ENCODE assay signal across 12 mouse cellular contexts in genomic region chr3:117866696-117867407, GRCm38 (mm10). TPM values are rescaled to one million over a fixed set of nuclear protein-coding genes. Genes with fewer than 3 reads are reported as not detected.
A peak's percentile ranks its signal among the peaks of the same experiment; 100 is the strongest.
DNase-seq lines count a peak whose midpoint lies in the region; ATAC-seq and TF ChIP-seq lines count a peak whose summit lies in the region.
"Had no signal": no experiment of that assay in that cellular context is flagged by ENCODE, and none has a peak within 500 bp of the region (broad histone marks: within the 10 kb centered on the region; RNA-seq: fewer than 3 reads in every experiment).

No protein-coding gene starts in this region.

- H3K27me3 ChIP-seq in lung, postnatal 0 days (replicated peaks; ENCODE audit: insufficient read depth, low read length), result no peaks in the 10 kb centered on the region
- H3K27me3 ChIP-seq in stomach, postnatal 0 days (ENCODE audit: control insufficient read depth, insufficient read depth, low read length), result no peaks in the 10 kb centered on the region
- H3K27me3 ChIP-seq in forebrain, embryonic 11.5 days (ENCODE audit: control insufficient read depth, insufficient read depth, low read length), result no peaks in the 10 kb centered on the region
- H3K27me3 ChIP-seq: limb, embryonic 12.5 days; midbrain, embryonic 15.5 days had no signal

- peak; percentile 13 to 18 for DNase-seq in heart, adult 18-20 months
- no peak for DNase-seq in heart, adult 8-10 months (ENCODE audit: low spot score)
- peak; percentile 58 for DNase-seq in lung, postnatal 0 days (ENCODE audit: low spot score)
- DNase-seq in lung, postnatal 14 days, result no peak
- DNase-seq in kidney, adult 8-10 months, result peak; percentile 57 to 79
- DNase-seq in stomach, postnatal 0 days (ENCODE audit: low spot score), result no peak
- DNase-seq in forebrain, embryonic 11.5 days (ENCODE audit: low spot score), result no peak
- DNase-seq: B cell, adult 2 months; embryo, embryonic 11 days had no signal

- H3K9ac ChIP-seq in lung, postnatal 0 days (replicated peaks; ENCODE audit: low read depth), result no peak overlapping the region
- H3K9ac ChIP-seq in stomach, postnatal 0 days (ENCODE audit: low read length), result no peak overlapping the region
- H3K9ac ChIP-seq in forebrain, embryonic 11.5 days (ENCODE audit: low read length), result no peak overlapping the region
- H3K9ac ChIP-seq: limb, embryonic 12.5 days; midbrain, embryonic 15.5 days had no signal

- 41% methylated on average over 12 of the region's 12 CpGs for WGBS in lung, postnatal 0 days
- 62% methylated on average over 12 of the region's 12 CpGs for WGBS in stomach, postnatal 0 days
- WGBS in forebrain, embryonic 11.5 days, result 79% methylated on average over 12 of the region's 12 CpGs

- H3K4me2 ChIP-seq in lung, postnatal 0 days (replicated peaks; ENCODE audit: low read depth, low read length), result peak overlapping the region; percentile 73
- peak overlapping the region; percentile 39 for H3K4me2 ChIP-seq in stomach, postnatal 0 days (replicated peaks; ENCODE audit: low read depth)
- H3K4me2 ChIP-seq in forebrain, embryonic 11.5 days (ENCODE audit: low read depth, low read length, severe bottlenecking), result no peak overlapping the region
- H3K4me2 ChIP-seq: limb, embryonic 12.5 days; midbrain, embryonic 15.5 days had no signal

- H3K9me3 ChIP-seq in lung, postnatal 0 days (ENCODE audit: low read length), result no peaks in the 10 kb centered on the region
- no peaks in the 10 kb centered on the region for H3K9me3 ChIP-seq in stomach, postnatal 0 days (ENCODE audit: control insufficient read depth, low read length)
- H3K9me3 ChIP-seq in forebrain, embryonic 11.5 days (ENCODE audit: control insufficient read depth, low read length), result no peaks in the 10 kb centered on the region
- H3K9me3 ChIP-seq: limb, embryonic 12.5 days; midbrain, embryonic 15.5 days had no signal

- no peak for ATAC-seq in lung, postnatal 0 days
- no peak for ATAC-seq in stomach, postnatal 0 days (ENCODE audit: low FRiP score, low TSS enrichment)
- no peak for ATAC-seq in erythroblast, adult 5-6 weeks (replicated peaks; ENCODE audit: low FRiP score, poor library complexity, severe bottlenecking)
- ATAC-seq in forebrain, embryonic 11.5 days (replicated peaks; ENCODE audit: low FRiP score), result no peak
- ATAC-seq: midbrain, embryonic 15.5 days had no signal

- peaks cover 9% of the 10 kb centered on the region; the same call in 1 of the 2 replicates for H3K4me1 ChIP-seq in lung, postnatal 0 days (ENCODE audit: insufficient read depth, low read depth, low read length)
- H3K4me1 ChIP-seq in stomach, postnatal 0 days (replicated peaks; ENCODE audit: control insufficient read depth, insufficient read depth), result no peaks in the 10 kb centered on the region; the same call in 1 of the 2 replicates
- H3K4me1 ChIP-seq in forebrain, embryonic 11.5 days (replicated peaks; ENCODE audit: control insufficient read depth, insufficient read depth, low read length), result no peaks in the 10 kb centered on the region
- H3K4me1 ChIP-seq: limb, embryonic 12.5 days; midbrain, embryonic 15.5 days had no signal

- no peak for TF ChIP-seq CTCF in lung, postnatal 0 days (IDR thresholded peaks at IDR 0.05)
- TF ChIP-seq CTCF in stomach, postnatal 0 days (IDR thresholded peaks at IDR 0.05; ENCODE audit: low read depth), result no peak

- no peak overlapping the region for H3K4me3 ChIP-seq in lung, postnatal 0 days (ENCODE audit: low read depth, low read length)
- no peak overlapping the region for H3K4me3 ChIP-seq in stomach, postnatal 0 days (ENCODE audit: low read depth, low read length)
- no peak overlapping the region for H3K4me3 ChIP-seq in forebrain, embryonic 11.5 days (ENCODE audit: low read depth, low read length)
- H3K4me3 ChIP-seq: limb, embryonic 12.5 days; midbrain, embryonic 15.5 days had no signal

- no peak for TF ChIP-seq EP300 in lung, postnatal 0 days (IDR thresholded peaks at IDR 0.05)
- TF ChIP-seq EP300 in stomach, postnatal 0 days (optimal IDR thresholded peaks at IDR 0.05), result no peak

- H3K36me3 ChIP-seq in lung, postnatal 0 days (ENCODE audit: insufficient read depth, low read length), result no peaks in the 10 kb centered on the region
- H3K36me3 ChIP-seq in stomach, postnatal 0 days (ENCODE audit: control insufficient read depth, insufficient read depth, low read length), result no peaks in the 10 kb centered on the region
- no peaks in the 10 kb centered on the region for H3K36me3 ChIP-seq in forebrain, embryonic 11.5 days (ENCODE audit: control insufficient read depth, insufficient read depth, low read length)
- H3K36me3 ChIP-seq: limb, embryonic 12.5 days; midbrain, embryonic 15.5 days had no signal

- H3K27ac ChIP-seq in lung, postnatal 0 days (ENCODE audit: low read length), result 0 out of 2 replicates have a peak overlapping the region, but pooled peaks have one; percentile 27
- no peak overlapping the region for H3K27ac ChIP-seq in stomach, postnatal 0 days (replicated peaks)
- no peak overlapping the region for H3K27ac ChIP-seq in forebrain, embryonic 11.5 days (ENCODE audit: low read depth, low read length)
- H3K27ac ChIP-seq: limb, embryonic 12.5 days; midbrain, embryonic 15.5 days had no signal

RNA-seq across cellular contexts. Expression of gene Snx7, which starts 1.9 kb away (rescaled TPM):
- 1 to 10 TPM; 6.1 to 6.6 TPM for total RNA-seq in heart, adult 18-20 months (2021)
- total RNA-seq in heart, adult 8-10 months (2022), result 1 to 10 TPM; 4.6 to 6.5 (median 5.6) TPM
- polyA plus RNA-seq in lung, postnatal 0 days (2015; fragmentation: Nextera tagmentation; extraction: Ambion mirVana), result 70.9 and 119 TPM in 2 replicates
- polyA plus RNA-seq in stomach, postnatal 0 days (2015; fragmentation: Nextera tagmentation; extraction: Ambion mirVana), result 35.2 and 38.4 TPM in 2 replicates
- total RNA-seq in erythroblast, adult 5-6 weeks (2015; ENCODE audit: low replicate concordance), result 3.3 TPM in 1 of 2 replicates, not detected in the other
- total RNA-seq in erythroblast, adult 5-6 weeks (2017; ENCODE audit: low replicate concordance), result 0.70 TPM in 1 of 2 replicates, not detected in the other
- polyA plus RNA-seq in forebrain, embryonic 11.5 days (2014; fragmentation: Nextera tagmentation; extraction: Ambion mirVana), result 14.5 TPM in 2 replicates

Comparison
In these comparisons a context has a peak if more than half of its experiments do, and no peak if none do; other contexts are left out.
1. DNase-seq: peak in heart, adult 18-20 months (2 of 2), lung, postnatal 0 days (single experiment) and kidney, adult 8-10 months (2 of 2); none in heart, adult 8-10 months (single experiment), lung, postnatal 14 days (single experiment), stomach, postnatal 0 days (single experiment) and forebrain, embryonic 11.5 days (single experiment).